Mouse (Mus musculus) hindbrain, embryonic 13.5 days (tissue): ENCODE measurements around the gene Pip5k1b. TPM values are rescaled to one million over a fixed set of nuclear protein-coding genes. Genes with fewer than 3 reads are reported as not detected.

Experiments used
- ATAC-seq: fragments of 200-750 bp; cut with Nextera tagmentation; 2 replicates; pipeline ENCODE4 v1.8.0; 2017; ENCODE audit warnings: moderate TSS enrichment; ENCODE audit not compliant: low FRiP score
- H3K27ac ChIP-seq: fragments of 300-500 bp; sonication (generic); 2 replicates; pipeline ENCODE4 v1.5.1; 2015; ENCODE audit warnings: inconsistent platforms, mild to moderate bottlenecking, moderate library complexity
- H3K27me3 ChIP-seq: fragments of 300-500 bp; sonication (generic); 2 replicates; pipeline ENCODE4 v1.6.1; 2015; ENCODE audit warnings: mild to moderate bottlenecking, inconsistent platforms
- H3K36me3 ChIP-seq: fragments of 300-500 bp; sonication (generic); 2 replicates; pipeline ENCODE4 v1.6.1; 2015; ENCODE audit warnings: mild to moderate bottlenecking, inconsistent platforms
- H3K4me1 ChIP-seq: fragments of 300-500 bp; sonication (generic); replicated peaks from 2 replicates; pipeline ENCODE4 v1.6.1; 2015; ENCODE audit warnings: inconsistent platforms
- H3K4me2 ChIP-seq: fragments of 300-500 bp; sonication (generic); 2 replicates; pipeline ENCODE4 v1.6.1; 2015; ENCODE audit warnings: inconsistent platforms, mild to moderate bottlenecking, moderate library complexity
- H3K4me3 ChIP-seq: fragments of 300-500 bp; sonication (generic); 2 replicates; pipeline ENCODE4 v1.5.1; 2015; ENCODE audit warnings: mild to moderate bottlenecking, inconsistent platforms
- H3K9ac ChIP-seq: fragments of 300-500 bp; sonication (generic); 2 replicates; pipeline ENCODE4 v1.6.1; 2015; ENCODE audit warnings: mild to moderate bottlenecking, inconsistent platforms
- H3K9me3 ChIP-seq: fragments of 300-500 bp; sonication (generic); 2 replicates; pipeline ENCODE4 v1.6.1; 2016; ENCODE audit warnings: inconsistent platforms
- WGBS: fragments of 180-500 bp; shearing (Covaris S2); methylation state at CpG from one replicate; pipeline ENCODE4 v1.1.7; 2015; 5-methylcytosine and 5-hydroxymethylcytosine counted together
- polyA plus RNA-seq: library from polyadenylated mRNA; unstranded; fragments of >200 nt; fragmentation: Nextera tagmentation; extraction: Ambion mirVana; gene quantifications from 2 replicates; pipeline ENCODE4 v1.2.1, GENCODE M21; 2015

The Pip5k1b gene
- polyA plus RNA-seq, 1 experiment from 2014 or later, result 1.5 TPM

DNA sequence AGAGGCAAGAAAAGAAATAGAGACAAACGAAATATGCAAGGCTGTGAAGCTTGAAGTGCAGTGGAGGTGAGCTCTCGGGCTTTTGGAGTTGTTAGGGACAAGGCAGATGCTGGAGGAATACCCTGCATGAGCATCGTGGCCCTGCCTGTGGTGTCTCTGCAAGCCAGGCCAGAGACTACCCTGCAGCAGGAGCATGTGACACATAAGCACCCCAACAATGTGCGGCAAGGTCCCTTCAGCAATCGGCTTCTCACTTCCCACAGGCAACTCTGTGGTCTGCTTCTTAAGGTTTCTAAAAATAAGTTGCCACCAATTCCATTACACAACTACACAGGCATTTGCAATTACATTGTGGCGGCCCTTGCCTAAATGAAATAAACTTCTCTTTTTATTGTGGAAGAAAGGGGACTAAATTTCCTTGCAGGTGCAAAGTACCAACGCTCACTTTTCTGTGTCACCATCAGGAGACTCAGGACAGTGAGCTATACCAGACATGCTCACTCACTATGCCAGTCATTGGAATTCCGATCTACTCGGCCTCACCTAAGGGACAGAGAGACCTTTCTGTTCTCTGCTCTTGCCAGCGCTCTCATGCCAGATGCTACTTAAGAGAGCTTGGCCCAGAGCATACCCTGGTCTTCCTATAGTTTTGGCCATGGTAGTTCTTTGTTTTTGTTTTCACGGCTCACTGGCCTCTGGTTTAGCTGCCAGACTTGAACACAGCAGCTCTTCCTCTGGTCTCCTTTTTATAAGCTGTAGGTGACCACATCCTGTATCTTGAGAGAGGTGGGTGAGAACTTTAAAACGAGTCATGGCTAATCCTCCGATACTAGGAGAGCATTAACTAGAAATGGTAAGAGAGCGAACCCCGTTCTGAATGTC is 28.7 kb downstream of the Pip5k1b start:
- Histone ChIP-seq H3K4me1 (no peaks in the 10 kb centered on the region), H3K9me3 (no peaks in the 10 kb centered on the region), H3K27me3 (no peaks in the 10 kb centered on the region), H3K4me2 (no peak overlapping the region), H3K9ac (no peak overlapping the region), H3K27ac (no peak overlapping the region), H3K36me3 (no peaks in the 10 kb centered on the region), H3K4me3 (no peak overlapping the region)
- WGBS, result 86% methylated on average over 15 of the region's 15 CpGs
- ATAC-seq, result no peak

DNA sequence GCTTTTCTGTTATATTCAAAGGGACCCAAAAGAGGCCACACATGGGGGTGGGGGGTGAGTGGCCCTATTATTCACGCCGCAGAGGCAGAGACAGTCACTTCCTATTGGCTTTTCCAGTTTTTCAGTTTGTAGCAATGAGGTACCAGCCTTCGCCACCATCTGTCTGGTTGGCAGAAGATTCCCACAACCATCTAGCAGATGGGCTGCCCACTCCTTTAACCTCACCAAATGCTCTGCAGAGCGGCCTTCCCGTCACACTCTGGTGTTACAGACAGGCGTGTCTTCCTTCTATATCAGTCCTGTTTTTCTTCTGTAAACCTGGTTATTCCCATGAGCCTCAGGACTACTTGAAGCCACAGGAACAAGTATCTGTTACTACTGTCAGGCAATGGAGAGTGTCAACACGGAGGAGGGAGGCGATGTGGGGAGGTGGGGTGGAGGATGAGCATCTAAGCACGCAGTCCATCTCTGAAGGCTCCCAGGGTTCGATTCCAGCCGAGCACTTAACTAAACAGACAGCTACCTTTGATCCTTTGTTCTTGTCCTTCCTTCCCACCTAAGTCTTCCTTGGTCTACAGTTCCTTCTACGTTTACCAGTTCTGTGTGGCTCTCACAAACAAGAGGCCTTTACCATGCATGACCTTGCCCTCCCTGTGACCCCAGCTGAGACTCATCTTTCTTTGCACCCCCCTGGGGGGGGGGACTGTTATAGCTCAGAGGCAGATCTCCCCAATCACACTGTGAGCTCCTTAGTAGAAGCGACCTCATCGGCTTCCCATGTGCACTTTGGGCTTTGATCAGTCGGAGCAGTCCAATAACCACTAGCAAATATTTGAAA is 32.0 kb downstream of the Pip5k1b start:
- no peak overlapping the region for H3K4me3 ChIP-seq
- H3K4me2 ChIP-seq, result no peak overlapping the region
- no peak overlapping the region for H3K27ac ChIP-seq
- no peaks in the 10 kb centered on the region for H3K9me3 ChIP-seq
- H3K36me3 ChIP-seq, result no peaks in the 10 kb centered on the region
- H3K27me3 ChIP-seq, result no peaks in the 10 kb centered on the region
- no peaks in the 10 kb centered on the region for H3K4me1 ChIP-seq
- ATAC-seq, result no peak
- H3K9ac ChIP-seq, result no peak overlapping the region
- 73% methylated on average over 15 of the region's 15 CpGs for WGBS

DNA sequence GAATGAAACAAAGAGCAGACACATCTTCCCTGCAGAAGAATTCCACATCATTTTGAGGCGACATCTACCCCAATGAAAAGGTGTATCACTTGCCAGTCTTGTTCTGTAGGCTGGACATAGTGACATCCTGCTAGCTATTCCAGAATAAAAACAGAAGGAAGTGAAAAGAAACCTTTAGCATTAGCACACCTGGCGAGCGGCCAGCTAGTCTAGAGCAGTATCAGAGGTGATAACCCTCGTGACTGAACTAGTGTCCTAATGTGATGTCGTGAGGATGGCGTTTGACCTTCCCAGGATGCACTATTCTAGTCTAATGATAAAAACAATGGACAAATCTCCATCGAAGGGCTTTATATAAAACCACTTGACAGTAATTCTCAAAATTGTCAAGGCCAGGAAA is 33.7 kb downstream of the Pip5k1b start:
- Histone ChIP-seq H3K27ac (no peak overlapping the region), H3K4me2 (no peak overlapping the region), H3K9me3 (no peaks in the 10 kb centered on the region), H3K4me3 (no peak overlapping the region), H3K9ac (no peak overlapping the region), H3K4me1 (no peaks in the 10 kb centered on the region), H3K27me3 (no peaks in the 10 kb centered on the region), H3K36me3 (no peaks in the 10 kb centered on the region)
- WGBS, result 95% methylated on average over 7 of the region's 7 CpGs
- ATAC-seq, result no peak

DNA sequence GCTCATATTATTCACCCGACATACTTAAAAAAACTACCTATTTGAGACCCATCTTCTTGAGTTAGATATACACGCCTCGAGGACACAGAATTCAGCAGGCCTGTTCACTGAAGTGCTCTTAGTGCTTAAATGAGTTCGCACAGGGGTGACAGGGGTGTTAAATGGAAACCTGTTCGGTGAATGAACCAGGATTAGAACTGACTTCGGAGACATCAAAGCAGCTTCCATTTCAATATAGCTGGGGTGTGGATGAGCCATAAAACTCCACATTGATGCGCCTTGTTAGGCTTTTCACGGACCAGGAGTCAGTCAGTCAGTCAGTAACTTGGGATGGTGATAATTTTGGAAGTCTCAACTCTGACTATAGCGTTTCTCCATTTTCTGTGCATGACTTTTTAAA is 34.5 kb downstream of the Pip5k1b start:
- H3K4me2 ChIP-seq, result no peak overlapping the region
- no peaks in the 10 kb centered on the region for H3K9me3 ChIP-seq
- no peaks in the 10 kb centered on the region for H3K4me1 ChIP-seq
- H3K4me3 ChIP-seq, result no peak overlapping the region
- no peaks in the 10 kb centered on the region for H3K36me3 ChIP-seq
- no peak overlapping the region for H3K9ac ChIP-seq
- H3K27ac ChIP-seq, result no peak overlapping the region
- no peaks in the 10 kb centered on the region for H3K27me3 ChIP-seq
- WGBS, result 91% methylated on average over 9 of the region's 9 CpGs
- no peak for ATAC-seq

- no peak overlapping the region for H3K4me2 ChIP-seq
- no peak for ATAC-seq
- H3K9ac ChIP-seq, result no peak overlapping the region
- H3K9me3 ChIP-seq, result no peaks in the 10 kb centered on the region
- no peak overlapping the region for H3K27ac ChIP-seq
- 91% methylated on average over 6 of the region's 6 CpGs for WGBS
- H3K27me3 ChIP-seq, result no peaks in the 10 kb centered on the region
- no peak overlapping the region for H3K4me3 ChIP-seq
- H3K36me3 ChIP-seq, result no peaks in the 10 kb centered on the region
- no peaks in the 10 kb centered on the region for H3K4me1 ChIP-seq
Measured at GRCm38 (mm10) chr19:24519732-24520409, 35.8 kb downstream of the Pip5k1b start.

GRCm38 (mm10) chr19:24518384-24518783 is 37.3 kb downstream of the Pip5k1b start:
- no peak for ATAC-seq
- Histone ChIP-seq H3K27me3 (no peaks in the 10 kb centered on the region), H3K4me2 (no peak overlapping the region), H3K9me3 (no peaks in the 10 kb centered on the region), H3K4me1 (no peaks in the 10 kb centered on the region), H3K9ac (no peak overlapping the region), H3K4me3 (no peak overlapping the region), H3K27ac (no peak overlapping the region), H3K36me3 (no peaks in the 10 kb centered on the region)

DNA sequence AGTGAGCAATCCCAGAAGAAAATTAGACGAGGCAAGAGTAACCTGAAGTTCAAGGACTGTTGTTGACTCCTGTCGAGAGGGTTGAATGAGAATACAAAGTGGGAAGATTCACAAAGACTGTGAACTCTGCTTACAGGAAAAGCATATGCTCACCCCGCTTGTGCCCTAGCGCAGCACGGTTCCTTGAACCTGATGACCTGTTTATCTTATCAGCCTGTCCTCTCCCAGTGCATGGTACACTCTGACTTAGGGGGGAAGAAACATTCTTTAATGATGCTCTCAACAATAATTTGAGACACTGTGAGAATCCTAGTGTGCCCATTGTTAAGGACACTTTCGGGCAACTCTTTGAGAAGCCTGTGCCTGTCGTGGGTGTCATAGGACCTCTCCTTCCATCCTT is 38.6 kb downstream of the Pip5k1b start:
- WGBS, result 87% methylated on average over 7 of the region's 7 CpGs
- H3K36me3 ChIP-seq, result no peaks in the 10 kb centered on the region
- H3K4me2 ChIP-seq, result no peak overlapping the region
- no peak overlapping the region for H3K27ac ChIP-seq
- ATAC-seq, result no peak
- no peaks in the 10 kb centered on the region for H3K4me1 ChIP-seq
- no peaks in the 10 kb centered on the region for H3K27me3 ChIP-seq
- H3K4me3 ChIP-seq, result no peak overlapping the region
- H3K9me3 ChIP-seq, result no peaks in the 10 kb centered on the region
- no peak overlapping the region for H3K9ac ChIP-seq

DNA sequence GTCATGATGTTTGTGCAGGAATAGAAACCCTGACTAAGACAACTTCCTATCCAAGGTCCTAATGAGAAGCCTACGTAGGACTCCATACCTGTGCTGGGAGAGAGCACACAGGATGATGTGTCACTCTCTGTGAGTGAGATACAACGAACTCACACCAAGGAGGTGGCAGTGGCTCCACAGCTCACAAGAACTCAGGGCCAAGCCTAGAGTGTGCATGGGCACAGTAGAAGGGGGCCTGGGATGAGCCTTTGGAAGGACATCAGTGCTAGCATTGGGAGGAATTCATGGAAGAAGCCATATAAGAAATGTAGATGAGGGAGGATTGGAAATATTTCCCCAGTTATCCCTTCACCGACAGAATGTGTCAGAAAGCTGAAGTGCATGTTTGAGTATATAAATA is 39.7 kb downstream of the Pip5k1b start:
- no peak overlapping the region for H3K27ac ChIP-seq
- H3K36me3 ChIP-seq, result no peaks in the 10 kb centered on the region
- H3K27me3 ChIP-seq, result peaks cover 3% of the 10 kb centered on the region; the same call in 1 of the 2 replicates
- no peak overlapping the region for H3K9ac ChIP-seq
- H3K4me2 ChIP-seq, result no peak overlapping the region
- ATAC-seq, result no peak
- no peaks in the 10 kb centered on the region for H3K4me1 ChIP-seq
- WGBS, result 95% methylated on average over 3 of the region's 3 CpGs
- no peaks in the 10 kb centered on the region for H3K9me3 ChIP-seq
- H3K4me3 ChIP-seq, result no peak overlapping the region

GRCm38 (mm10) chr19:24514661-24515642 is 40.7 kb downstream of the Pip5k1b start:
- H3K4me3 ChIP-seq, result no peak overlapping the region
- no peaks in the 10 kb centered on the region for H3K4me1 ChIP-seq
- no peak for ATAC-seq
- peaks cover 9% of the 10 kb centered on the region; the same call in 1 of the 2 replicates for H3K27me3 ChIP-seq
- H3K27ac ChIP-seq, result no peak overlapping the region
- no peaks in the 10 kb centered on the region for H3K9me3 ChIP-seq
- no peak overlapping the region for H3K9ac ChIP-seq
- H3K36me3 ChIP-seq, result no peaks in the 10 kb centered on the region
- 92% methylated on average over 15 of the region's 15 CpGs for WGBS
- H3K4me2 ChIP-seq, result no peak overlapping the region

DNA sequence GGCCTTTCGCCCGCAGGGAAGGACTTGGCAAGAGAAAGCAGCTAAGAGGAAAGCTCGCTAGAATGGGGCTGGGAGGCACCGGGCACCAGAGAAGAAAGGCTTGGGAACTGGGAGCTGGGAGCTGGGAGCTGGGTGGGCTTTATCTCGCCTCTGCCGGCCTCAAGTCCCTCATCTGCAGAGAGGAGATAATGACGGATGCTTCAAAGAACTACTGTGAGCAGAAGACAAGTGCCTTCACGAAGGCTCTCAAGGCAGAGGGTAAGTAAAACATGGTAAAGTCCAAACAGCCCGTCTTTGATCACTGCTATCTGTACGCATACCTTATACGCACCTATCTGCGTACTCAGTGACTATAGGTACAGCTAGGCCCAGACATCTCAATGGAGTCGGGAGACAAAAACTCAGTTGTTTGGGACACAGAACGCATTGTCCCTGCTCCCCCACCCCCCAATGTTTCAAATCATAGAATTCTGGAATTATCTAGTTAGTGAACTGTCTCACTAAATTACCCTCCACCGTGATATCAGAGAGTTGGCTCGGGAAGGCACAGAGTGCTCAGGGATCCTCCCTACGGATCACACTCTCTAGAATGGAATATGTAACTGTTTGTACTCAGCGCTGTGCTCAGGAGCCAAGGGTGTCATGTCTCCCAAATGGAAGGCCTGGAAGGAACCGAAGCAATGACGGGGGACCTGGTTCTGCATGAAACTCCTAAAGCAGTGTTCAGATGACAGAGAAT is 42.4 kb downstream of the Pip5k1b start:
- ATAC-seq, result no peak
- Histone ChIP-seq H3K4me3 (no peak overlapping the region), H3K27me3 (peaks cover 11% of the 10 kb centered on the region; the same call in 1 of the 2 replicates), H3K9ac (no peak overlapping the region), H3K36me3 (no peaks in the 10 kb centered on the region), H3K27ac (no peak overlapping the region), H3K4me1 (peaks cover 11% of the 10 kb centered on the region), H3K4me2 (no peak overlapping the region), H3K9me3 (no peaks in the 10 kb centered on the region)
- 87% methylated on average over 20 of the region's 20 CpGs for WGBS

GRCm38 (mm10) chr19:24511939-24512338 is 43.7 kb downstream of the Pip5k1b start:
- no peak overlapping the region for H3K27ac ChIP-seq
- H3K4me2 ChIP-seq, result no peak overlapping the region
- no peak overlapping the region for H3K4me3 ChIP-seq
- peaks cover 19% of the 10 kb centered on the region for H3K4me1 ChIP-seq
- H3K9ac ChIP-seq, result no peak overlapping the region
- H3K9me3 ChIP-seq, result no peaks in the 10 kb centered on the region
- H3K36me3 ChIP-seq, result no peaks in the 10 kb centered on the region
- WGBS, result 93% methylated on average over 7 of the region's 7 CpGs
- ATAC-seq, result no peak
- H3K27me3 ChIP-seq, result peaks cover 11% of the 10 kb centered on the region; the same call in 1 of the 2 replicates
